Mouse (Mus musculus): ENCODE measurements around the gene Dock4. TPM values are rescaled to one million over a fixed set of nuclear protein-coding genes. Genes with fewer than 3 reads are reported as not detected.

The Dock4 gene
- total RNA-seq, 4 experiments from 2014 or later, result 7.9 to 11.6 (median 9.4) TPM

- DNase-seq (ENCODE audit: low spot score in 2 of 2), result no peak
These were observed 17.0 kb downstream of the Dock4 start for GRCm38 (mm10) chr12:40462693-40463235.

- no peak for DNase-seq (ENCODE audit: low spot score in 2 of 2)
These were observed 18.1 kb downstream of the Dock4 start for GRCm38 (mm10) chr12:40463828-40464227.

GRCm38 (mm10) chr12:40464282-40464681 lies 18.5 kb downstream of the Dock4 start:
- DNase-seq (ENCODE audit: low spot score in 2 of 2), result peak; percentile 35 to 51

GRCm38 (mm10) chr12:40468235-40468634 lies 22.5 kb downstream of the Dock4 start:
- DNase-seq (ENCODE audit: low spot score in 2 of 2), result no peak

- no peak for DNase-seq (ENCODE audit: low spot score in 2 of 2)
These were observed 23.3 kb downstream of the Dock4 start for GRCm38 (mm10) chr12:40469009-40469408.

- no peak for DNase-seq (ENCODE audit: low spot score in 2 of 2)
These were observed 26.1 kb downstream of the Dock4 start for GRCm38 (mm10) chr12:40471649-40472399.

DNA sequence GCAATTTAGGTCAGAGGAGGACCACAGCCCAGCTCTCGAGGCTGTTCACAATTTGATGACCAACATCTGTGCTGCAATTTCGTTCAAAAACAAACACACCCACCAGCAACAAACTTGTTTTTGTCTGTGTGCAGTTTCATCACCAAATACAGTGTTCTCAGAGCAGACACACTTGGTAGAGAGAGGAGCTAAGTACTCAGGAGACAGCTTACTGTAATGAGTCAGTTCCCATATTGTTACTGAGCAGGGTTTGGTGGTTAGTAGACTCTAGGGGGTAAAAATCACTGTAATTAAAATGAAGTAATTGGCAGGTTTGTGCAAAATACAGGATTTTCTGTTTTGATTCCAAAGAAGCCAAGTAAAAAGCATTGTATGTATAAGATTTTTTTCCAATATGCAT lies 28.0 kb downstream of the Dock4 start:
- no peak for DNase-seq (ENCODE audit: low spot score in 2 of 2)

DNA sequence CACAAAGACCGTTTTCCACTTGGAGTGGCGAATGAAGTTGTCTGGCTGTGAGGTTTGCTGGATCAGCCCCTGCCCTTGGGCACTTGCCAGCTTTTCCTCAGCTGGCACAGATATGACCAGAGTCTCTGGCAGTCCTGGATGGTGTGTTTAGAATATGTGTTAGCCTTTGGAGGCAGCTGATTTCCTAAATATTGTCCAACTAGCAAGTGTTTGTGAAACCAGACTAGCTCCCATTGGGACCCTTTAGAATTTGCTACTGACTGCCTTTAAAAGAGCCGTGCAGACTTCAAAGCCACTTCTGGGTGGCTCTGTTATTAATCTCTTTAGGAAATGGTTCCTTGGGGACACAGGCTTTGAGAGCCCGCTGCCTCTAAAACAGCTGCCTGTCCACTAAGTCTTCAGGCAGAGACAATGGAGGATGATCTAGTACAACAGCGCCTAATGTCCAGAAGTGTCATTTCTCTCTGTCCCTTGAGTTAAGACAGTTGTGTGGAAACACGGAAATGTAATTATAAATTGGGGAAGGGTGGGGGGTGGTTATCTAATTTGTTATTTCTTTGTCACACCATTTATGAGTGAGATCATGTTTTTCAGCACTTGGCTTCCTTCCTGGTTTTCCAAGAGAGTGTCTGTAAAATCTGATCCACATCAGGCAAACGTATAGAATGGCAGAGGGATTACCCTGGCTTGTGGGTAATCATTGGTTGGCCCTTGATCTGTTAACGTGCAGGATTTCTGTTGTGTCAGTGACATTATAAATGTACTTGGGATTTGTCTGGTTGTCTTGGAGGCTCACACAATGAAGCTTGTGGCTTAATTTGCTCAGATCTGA lies 32.1 kb downstream of the Dock4 start:
- no peak for DNase-seq (ENCODE audit: low spot score in 2 of 2)

- DNase-seq (ENCODE audit: low spot score in 2 of 2), result no peak
These were observed 38.5 kb downstream of the Dock4 start for GRCm38 (mm10) chr12:40484224-40484623.

DNA sequence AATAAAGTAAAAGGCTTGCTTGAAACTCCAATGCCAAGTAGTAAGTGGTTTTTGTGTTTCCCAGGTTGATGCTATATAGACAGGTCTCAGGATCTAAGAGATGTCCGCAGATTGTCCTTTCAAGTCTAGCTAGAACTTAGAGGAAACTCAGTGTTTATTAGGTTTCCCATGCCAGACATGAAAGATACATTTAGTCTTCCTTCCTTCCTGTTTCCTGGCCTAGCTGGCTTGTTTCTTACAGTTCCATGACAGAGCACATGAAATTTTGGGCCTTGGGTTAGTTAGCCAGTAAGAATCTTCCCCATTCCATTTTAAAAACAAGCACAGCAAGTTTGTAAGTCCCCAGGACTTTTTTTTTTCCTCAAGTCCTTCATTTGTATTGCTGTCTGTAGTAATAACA lies 39.5 kb downstream of the Dock4 start:
- DNase-seq (ENCODE audit: low spot score in 2 of 2), result no peak

GRCm38 (mm10) chr12:40486047-40486837 lies 40.5 kb downstream of the Dock4 start:
- no peak for DNase-seq (ENCODE audit: low spot score in 2 of 2)

DNA sequence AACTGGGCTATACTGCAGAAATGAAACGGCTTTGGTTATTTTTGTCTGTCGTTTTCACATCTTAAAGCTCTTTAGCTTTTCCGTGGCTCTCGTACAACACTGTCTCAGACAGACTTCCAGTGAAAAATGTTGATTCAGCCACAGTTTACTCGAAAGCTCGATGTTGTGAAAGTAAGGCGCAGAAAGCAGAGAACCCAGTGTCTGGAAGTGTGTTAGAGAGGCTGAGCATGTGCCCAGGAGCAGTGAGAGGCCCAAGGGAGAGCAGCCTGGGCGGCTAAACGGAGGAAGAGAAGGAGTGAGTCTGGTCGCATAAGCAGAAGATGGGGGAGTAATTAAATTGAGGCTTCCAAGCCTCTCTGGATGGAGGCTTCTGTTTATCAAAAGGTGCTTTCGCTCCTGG lies 50.6 kb downstream of the Dock4 start:
- no peak for DNase-seq (ENCODE audit: low spot score in 2 of 2)

- DNase-seq (ENCODE audit: low spot score in 2 of 2), result no peak
These were observed 52.1 kb downstream of the Dock4 start for GRCm38 (mm10) chr12:40497806-40498205.

DNA sequence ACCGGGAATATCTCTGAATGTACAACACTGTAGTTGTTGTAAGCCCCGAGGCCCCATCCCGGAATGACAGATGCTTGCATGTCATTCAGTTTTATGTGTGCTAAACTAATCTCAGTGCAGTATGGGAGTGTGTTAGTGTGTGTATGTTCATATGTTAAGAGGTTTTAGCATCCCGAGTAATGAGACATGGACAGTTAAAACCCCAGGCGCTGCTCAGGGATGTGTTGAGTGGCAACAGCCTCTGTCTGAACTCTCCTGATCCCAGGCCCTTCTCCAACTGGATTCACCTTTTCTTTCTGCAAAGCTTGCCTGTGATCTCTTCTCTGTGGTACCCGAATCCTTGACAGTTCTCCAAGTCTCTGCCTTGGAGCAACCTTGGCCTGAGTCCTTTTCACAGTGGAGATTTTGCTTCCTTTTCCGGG lies 52.5 kb downstream of the Dock4 start:
- no peak for DNase-seq (ENCODE audit: low spot score in 2 of 2)

DNA sequence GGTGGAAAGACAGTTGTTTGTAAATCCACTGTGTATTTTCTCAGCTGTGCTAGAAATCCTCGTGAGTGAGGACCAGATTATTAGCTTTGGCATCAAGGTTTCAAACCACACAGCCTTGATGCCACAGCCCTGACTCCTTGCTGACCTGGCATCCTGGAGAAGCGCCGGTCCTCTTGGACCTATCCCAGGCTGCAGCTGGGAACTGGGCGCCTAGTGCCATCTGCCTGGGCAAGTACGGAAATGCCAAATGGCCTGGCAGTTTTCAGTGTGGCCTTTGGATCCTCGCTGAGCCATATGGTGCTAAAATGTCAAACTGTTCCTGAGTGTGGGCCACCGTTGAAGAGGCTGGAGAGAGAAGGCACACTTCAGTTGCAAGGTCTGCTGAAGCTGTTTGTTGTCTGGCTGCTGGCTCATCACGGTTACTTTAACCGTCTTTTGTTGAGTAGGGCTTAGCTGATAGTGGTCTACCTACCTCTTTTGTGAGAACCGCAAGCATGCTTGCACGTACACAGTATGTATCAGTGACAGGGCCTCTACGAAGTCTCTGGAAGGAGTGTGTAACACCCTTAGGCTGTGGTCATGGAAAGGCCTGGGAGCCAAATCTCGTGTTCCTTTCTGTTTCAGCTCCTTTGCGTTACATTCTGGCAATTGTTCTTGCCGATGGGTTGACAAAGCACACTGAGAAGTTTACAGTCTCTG lies 53.3 kb downstream of the Dock4 start:
- DNase-seq (ENCODE audit: low spot score in 2 of 2), result peak; percentile 67 to 84

DNA sequence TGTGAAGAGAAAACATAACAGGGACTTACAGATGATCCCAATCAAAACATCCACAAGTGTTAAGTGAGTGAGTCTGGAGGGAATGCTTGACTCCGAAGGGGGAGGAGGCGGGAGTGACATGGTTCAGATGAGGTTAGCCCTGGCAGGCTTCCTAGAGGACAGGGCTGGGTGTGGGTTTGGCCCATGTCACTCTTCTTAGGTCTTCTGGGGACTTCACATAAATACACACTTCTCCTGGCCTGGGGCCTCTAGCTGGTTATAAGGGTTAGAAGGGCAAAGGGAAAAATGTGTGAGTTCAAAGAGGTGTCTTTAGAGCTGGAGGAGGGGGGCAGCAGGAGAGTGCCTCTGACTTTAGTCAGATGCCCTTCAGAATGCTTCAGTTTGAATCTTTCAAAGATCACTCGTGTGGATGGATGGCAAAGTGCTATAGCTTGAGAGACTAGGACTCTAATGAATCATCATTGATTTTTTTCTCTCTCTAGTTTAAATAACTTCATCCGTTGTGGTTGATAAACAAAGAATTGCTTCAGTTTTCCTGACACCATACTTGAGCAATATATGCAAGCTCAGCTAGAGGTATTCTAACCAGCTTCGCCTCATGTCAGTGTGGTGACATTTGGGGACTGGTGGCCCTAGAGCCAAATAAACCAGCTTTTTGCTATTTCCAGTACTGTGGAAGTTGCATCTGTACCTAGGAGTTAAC lies 54.0 kb downstream of the Dock4 start:
- peak; percentile 67 to 81 for DNase-seq (ENCODE audit: low spot score in 2 of 2)

DNA sequence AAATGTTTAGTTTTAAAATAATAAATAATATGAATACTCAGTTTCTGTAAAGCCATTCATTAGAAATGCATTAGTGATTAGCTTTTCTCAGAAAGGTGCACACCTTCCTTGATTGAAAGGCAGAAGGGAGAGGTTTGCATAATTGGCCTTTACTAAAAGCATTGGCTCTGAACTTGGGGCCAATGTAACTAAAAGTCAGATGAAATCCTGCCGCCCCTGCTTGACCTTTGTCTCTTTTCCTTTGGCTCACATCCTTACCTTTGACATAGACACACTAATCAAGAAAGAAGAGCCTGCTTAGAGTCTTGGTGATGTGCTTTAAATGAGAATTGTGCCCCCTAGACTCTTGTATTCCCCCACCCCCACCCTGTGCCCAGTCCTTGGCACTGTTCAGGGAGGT lies 55.4 kb downstream of the Dock4 start:
- no peak for DNase-seq (ENCODE audit: low spot score in 2 of 2)

DNA sequence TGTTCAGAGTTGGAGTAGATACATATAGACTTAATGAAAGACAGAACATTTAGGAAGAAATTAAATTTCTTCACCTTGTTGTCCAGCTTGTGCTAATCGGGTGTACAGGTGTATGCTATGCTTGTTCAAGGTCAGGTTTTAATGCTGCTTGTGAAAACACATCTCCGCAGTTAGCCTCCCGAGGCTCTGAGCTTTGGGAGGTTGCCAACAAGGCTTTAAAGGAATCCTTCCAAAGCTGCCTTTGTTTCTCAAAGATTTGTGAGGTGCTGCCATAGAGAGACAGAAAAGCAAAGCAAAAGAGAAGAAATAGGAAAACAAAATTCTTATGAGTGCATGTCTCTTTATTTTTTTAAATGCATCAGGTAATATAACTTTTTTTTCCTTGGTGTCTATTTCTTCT lies 57.8 kb downstream of the Dock4 start:
- no peak for DNase-seq (ENCODE audit: low spot score in 2 of 2)

- no peak for DNase-seq (ENCODE audit: low spot score in 2 of 2)
These were observed 58.9 kb downstream of the Dock4 start for GRCm38 (mm10) chr12:40504687-40505086.

DNA sequence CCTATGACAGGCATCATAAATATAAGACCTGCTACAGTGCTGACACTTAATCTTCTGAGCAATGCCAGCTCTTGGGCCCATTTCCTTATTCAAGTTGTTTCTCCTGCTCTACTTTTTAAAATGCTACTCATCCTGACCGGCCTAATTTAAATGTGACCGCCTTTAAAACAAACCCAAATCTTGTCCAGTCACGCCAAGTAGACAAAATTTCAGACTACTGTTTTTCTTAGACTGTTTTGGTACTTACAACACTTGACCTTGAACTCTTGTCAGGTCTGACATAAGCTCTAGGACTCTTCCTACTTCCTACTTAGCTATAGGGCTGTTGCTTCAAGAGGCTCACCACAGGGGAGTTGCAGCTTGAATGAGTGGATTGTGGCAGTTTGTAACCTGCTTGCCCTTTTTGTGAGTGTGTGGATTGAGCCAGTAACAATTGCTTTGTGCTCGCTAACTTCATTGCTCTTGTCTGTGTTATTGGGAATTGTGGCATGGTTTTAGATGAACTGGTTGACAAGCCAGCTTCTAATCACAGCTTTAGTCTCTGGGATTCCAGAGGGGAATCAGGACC lies 62.2 kb downstream of the Dock4 start:
- DNase-seq (ENCODE audit: low spot score in 2 of 2), result no peak

All from gastrocnemius, adult 8-10 months (tissue).